Mouse (Mus musculus) frontal cortex, postnatal 14 days (tissue): ENCODE results near the gene Bpi.

Source experiments
- DNase-seq, 2 experiments: peaks; one replicate each; pipeline ENCODE4 v3.0.0; 2022; ENCODE audit warnings: low spot score in 2 of 2

Bpi gene

DNA sequence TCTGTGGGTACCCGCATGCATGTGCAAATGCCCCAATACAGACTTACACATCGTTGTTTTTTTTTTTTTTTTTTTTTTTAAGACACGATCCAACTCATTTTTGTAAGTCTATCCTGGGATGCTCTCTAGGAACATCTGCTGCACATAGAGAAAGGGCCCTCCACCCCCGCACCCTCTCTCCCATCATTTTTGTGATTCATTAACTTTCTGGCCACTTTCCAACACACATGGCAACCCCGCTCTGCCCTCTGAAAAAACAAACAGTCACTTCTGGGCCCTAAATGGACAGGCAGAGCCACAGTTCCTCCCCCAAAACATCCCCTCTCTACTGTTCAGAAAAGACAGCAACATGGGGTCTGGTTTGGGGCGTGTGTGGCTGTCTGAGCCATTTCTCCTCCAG, 27.8 kb downstream of the Bpi start:
- DNase-seq, result no peak

DNA sequence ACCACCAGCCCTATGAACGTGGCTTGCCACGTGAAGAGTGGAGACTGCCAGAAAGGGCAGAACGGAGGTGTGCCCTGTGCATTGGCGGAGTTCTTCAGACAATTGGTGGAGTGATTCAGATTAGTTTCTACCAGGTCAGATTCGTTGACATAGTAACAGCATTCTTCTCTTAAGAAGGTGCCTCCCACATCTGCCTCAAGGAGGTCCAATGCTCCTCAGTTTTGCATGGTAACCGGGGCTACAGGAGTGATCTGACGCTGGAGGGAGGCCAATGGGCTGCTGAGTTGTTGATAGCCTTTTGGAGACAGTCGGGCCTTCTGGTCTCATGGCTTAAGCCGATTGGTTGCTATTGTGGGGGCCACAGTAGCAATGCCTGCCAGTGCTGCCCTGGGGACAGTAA, 37.8 kb downstream of the Bpi start:
- DNase-seq, result no peak

DNA sequence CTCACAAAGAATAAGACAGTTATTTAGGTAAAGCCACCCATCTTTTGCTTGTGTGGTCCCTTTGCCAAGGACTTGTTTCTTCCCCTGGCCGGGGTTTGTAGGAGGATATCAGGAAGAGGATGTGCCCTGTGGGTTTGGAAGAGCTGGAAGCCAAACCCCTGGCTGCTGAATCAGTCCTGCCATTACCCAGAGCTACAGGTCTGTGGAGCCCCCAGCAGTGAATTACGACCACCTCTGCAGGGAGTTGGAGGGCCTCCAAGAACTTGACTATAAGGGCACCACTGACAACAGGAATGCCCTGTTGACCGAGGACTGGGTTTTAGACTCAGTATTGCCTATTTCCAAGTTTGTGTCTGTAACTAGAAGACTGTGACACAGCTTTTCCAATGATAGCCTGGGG, 41.3 kb downstream of the Bpi start:
- no peak for DNase-seq

- DNase-seq, result no peak
These were observed 41.8 kb downstream of the Bpi start for GRCm38 (mm10) chr2:158299731-158300130.

GRCm38 (mm10) chr2:158302807-158303206, 44.9 kb downstream of the Bpi start:
- no peak for DNase-seq

DNA sequence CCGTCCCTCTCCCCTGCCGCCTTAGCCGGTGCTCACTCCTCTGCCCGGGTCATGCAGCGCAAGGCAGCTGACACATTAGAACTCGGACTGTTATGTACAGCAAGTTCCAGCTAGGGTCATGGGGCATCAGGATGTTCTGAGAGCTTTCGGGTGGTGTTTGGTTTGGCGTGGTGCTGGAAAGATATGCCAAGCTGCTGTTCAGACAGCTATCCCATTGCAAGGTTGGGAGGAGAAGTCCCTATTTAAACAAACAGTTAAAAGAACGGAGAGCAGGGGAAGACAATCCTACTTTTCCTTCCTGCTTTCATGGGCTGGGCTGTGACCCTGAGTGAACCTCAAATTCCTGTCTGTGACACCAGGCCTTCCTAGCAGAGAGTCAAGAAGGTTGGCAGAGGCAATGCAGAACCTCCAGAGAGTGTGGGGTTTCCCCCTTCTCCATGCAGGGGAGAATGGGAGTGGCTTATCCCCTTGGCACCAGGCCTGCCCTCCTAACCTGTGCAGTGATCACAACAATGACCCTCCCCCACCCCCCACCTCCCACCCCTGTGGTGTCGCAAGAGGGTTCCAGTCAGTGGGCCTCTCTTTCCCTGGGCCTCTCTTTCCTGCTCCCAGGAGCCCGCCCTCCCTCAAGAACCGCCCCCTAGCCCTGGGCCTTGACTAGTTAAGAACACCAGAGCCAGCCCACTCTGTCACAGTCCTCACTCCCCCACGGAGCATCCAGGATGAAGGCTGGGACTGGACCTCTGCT, 48.2 kb downstream of the Bpi start, which contains the start of gene Lbp:
Lbp (plus strand) TSS at position 546 of the 748 bp plus-strand sequence.
- no peak for DNase-seq

GRCm38 (mm10) chr2:158306696-158307049, 48.8 kb downstream of the Bpi start:
- DNase-seq, result no peak

DNA sequence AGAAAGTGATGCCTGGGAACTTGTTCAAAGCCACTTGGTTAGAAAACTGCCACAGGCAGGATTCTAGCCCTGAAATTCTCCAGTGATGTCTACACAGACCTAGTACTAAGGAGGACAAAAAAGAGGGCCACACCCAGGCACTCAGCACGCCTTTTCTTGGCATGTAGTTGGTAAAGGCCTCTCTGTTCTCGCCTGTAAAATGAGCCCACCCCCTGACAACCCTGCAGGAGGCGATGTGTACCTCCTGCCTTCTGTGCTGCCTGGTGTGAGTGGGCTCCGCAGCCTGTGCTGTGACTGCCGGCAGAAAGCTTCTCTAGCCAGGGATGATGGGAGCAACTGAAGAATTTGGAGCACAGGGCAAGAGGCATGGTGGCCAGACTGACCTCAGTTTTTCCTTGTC, 50.4 kb downstream of the Bpi start:
- no peak for DNase-seq

GRCm38 (mm10) chr2:158313089-158313488, 55.2 kb downstream of the Bpi start:
- DNase-seq, result no peak

- no peak for DNase-seq
These were observed 58.5 kb downstream of the Bpi start for GRCm38 (mm10) chr2:158316371-158316770.

- peak; percentile 41 to 55 for DNase-seq
These were observed 59.1 kb downstream of the Bpi start for GRCm38 (mm10) chr2:158317026-158317425.

DNA sequence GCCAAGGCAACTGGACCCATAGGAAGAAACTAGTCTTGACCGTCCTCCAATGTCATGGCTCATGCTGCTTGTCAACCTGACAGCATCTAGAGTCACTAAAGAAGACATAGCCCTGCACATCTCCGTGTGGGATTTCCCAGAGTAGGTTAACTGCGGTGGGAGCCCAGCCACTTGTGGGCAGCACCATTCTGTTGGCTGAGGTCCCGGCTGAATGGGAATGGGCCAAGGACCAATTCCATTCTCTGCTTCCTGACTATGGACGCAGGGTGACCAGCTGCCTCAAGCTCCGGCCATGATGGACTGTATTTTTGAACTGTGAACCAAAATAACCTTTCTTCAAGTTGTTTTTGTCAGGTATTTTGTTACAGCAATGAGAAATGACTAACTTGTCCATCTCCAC, 63.7 kb downstream of the Bpi start:
- DNase-seq, result no peak

DNA sequence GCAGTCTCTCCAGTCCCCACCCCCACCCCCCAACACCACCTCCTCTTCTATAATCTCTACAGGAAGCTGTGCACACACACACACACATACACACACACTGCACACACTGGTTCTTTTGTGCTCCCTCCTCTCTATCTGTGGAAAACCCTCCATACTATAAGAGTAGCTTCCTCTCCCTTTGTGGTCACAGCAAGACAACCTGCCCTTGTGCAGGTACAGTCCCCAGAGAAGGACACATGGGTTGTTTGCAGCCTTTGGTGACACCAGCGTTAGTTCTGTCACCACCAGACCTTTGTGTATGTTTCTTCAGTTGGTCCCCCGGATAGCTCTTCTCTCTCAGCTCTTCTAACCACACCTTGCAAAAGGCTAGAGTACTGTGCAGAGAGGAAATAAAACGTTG, 65.0 kb downstream of the Bpi start:
- no peak for DNase-seq

GRCm38 (mm10) chr2:158324531-158325190, 66.8 kb downstream of the Bpi start:
- DNase-seq, result no peak

DNA sequence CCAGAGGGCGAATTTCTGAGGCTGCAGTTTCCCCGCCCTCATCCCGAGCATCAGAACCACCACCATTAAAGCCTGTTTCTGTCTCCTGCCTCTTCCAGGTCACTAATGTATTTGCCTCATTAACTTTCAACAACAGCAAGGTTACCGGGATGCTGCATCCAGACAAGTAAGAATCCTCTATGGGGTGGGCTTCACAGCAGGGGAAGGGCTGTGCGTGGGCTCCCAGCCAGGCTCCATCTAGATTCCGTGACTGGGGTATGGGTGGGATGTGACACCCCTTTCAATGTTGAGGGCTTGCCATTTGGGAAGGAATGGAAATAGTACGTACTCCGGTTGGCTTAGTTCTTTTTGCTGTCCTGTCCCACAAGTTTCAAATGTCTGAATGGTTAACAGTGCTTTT, 67.7 kb downstream of the Bpi start:
- DNase-seq, result no peak
